Mouse (Mus musculus): ENCODE measurements at regions not wholly inside any gene's neighbourhood (a gene's known extent, or its start where the extent isn't known, plus 50 kb on each side); places are given as distances from the start of the nearest gene placed in this dataset.

GRCm38 (mm10) chr13:51284679-51285078, 113.9 kb downstream of the Nxnl2 start:
- TF ChIP-seq CTCF (IDR thresholded peaks at IDR 0.05; ENCODE audit: borderline replicate concordance, insufficient read depth, low read depth, low read length) (no peak), POLR2A (IDR thresholded peaks at IDR 0.05; ENCODE audit: borderline replicate concordance, insufficient read depth, low read length) (no peak)

All from cerebellum, adult 2 months (tissue).